Mouse (Mus musculus) stomach, embryonic 16.5 days (tissue): ENCODE data around the gene Lysmd2. TPM values are rescaled to one million over a fixed set of nuclear protein-coding genes. Genes with fewer than 3 reads are reported as not detected.
"Not testable (repeated sequence)": the region's sequence is repeated elsewhere in the genome, so short reads cannot be mapped to it uniquely, and the experiment has no call there.

Experiments used
- ATAC-seq: fragments of 200-750 bp; cut with Nextera tagmentation; 2 replicates; pipeline ENCODE4 v1.8.0; 2017; ENCODE audit warnings: moderate number of reproducible peaks, moderate TSS enrichment; ENCODE audit not compliant: insufficient read depth, low FRiP score
- H3K27ac ChIP-seq: fragments of 300-500 bp; sonication (generic); 2 replicates; pipeline ENCODE4 v1.5.1; 2014; ENCODE audit warnings: low read length
- H3K27me3 ChIP-seq: fragments of 300-500 bp; sonication (generic); 2 replicates; pipeline ENCODE4 v1.6.1; 2014; ENCODE audit warnings: low read length, control low read depth, mixed read lengths; ENCODE audit not compliant: control insufficient read depth, insufficient read depth
- H3K36me3 ChIP-seq: fragments of 300-500 bp; sonication (generic); 2 replicates; pipeline ENCODE4 v1.6.1; 2014; ENCODE audit warnings: low read length; ENCODE audit not compliant: control insufficient read depth, insufficient read depth
- H3K4me1 ChIP-seq: fragments of 300-500 bp; sonication (generic); 2 replicates; pipeline ENCODE4 v1.6.1; 2014; ENCODE audit warnings: low read length, control low read depth, mixed read lengths; ENCODE audit not compliant: control insufficient read depth, insufficient read depth
- H3K4me2 ChIP-seq: fragments of 300-500 bp; sonication (generic); 2 replicates; pipeline ENCODE4 v1.6.1; 2014; ENCODE audit warnings: low read depth, low read length, mixed read lengths
- H3K4me3 ChIP-seq: fragments of 300-500 bp; sonication (generic); replicated peaks from 2 replicates; pipeline ENCODE4 v1.5.1; 2014; ENCODE audit warnings: mild to moderate bottlenecking, low read length
- H3K9ac ChIP-seq: fragments of 300-500 bp; sonication (generic); 2 replicates; pipeline ENCODE4 v1.6.1; 2014; ENCODE audit warnings: low read length
- H3K9me3 ChIP-seq: fragments of 300-500 bp; sonication (generic); replicated peaks from 2 replicates; pipeline ENCODE4 v1.6.1; 2016; ENCODE audit warnings: low read length, control low read depth; ENCODE audit not compliant: control insufficient read depth
- WGBS: fragments of 180-500 bp; shearing (Covaris S2); extraction: QIAGEN DNeasy Blood & Tissue Kit; methylation state at CpG from one replicate; pipeline ENCODE4 v1.1.7; 2014; 5-methylcytosine and 5-hydroxymethylcytosine counted together
- polyA plus RNA-seq: library from polyadenylated mRNA; unstranded; fragments of >200 nt; fragmentation: Nextera tagmentation; extraction: Ambion mirVana; gene quantifications from 2 replicates; pipeline ENCODE4 v1.2.1, GENCODE M21; 2015

The Lysmd2 gene
- polyA plus RNA-seq, 1 experiment from 2014 or later: 25.9 TPM

GRCm38 (mm10) chr9:75645405-75645804 lies 19.9 kb downstream of the Lysmd2 start:
- Histone ChIP-seq H3K9ac (no peak overlapping the region), H3K27me3 (no peaks in the 10 kb centered on the region), H3K4me2 (no peak overlapping the region), H3K4me1 (no peaks in the 10 kb centered on the region), H3K4me3 (no peak overlapping the region), H3K9me3 (no peaks in the 10 kb centered on the region), H3K27ac (no peak overlapping the region), H3K36me3 (no peaks in the 10 kb centered on the region)
- ATAC-seq: no peak
- 26% methylated on average over 3 of the region's 3 CpGs for WGBS

GRCm38 (mm10) chr9:75653981-75654911 lies 28.7 kb downstream of the Lysmd2 start:
- no peak overlapping the region for H3K4me3 ChIP-seq
- 20% methylated on average over 12 of the region's 12 CpGs for WGBS
- no peaks in the 10 kb centered on the region for H3K27me3 ChIP-seq
- peaks cover 4% of the 10 kb centered on the region; the same call in 1 of the 2 replicates for H3K4me1 ChIP-seq
- H3K9ac ChIP-seq: no peak overlapping the region
- H3K9me3 ChIP-seq: no peaks in the 10 kb centered on the region
- H3K4me2 ChIP-seq: no peak overlapping the region
- peak; percentile 47; the same call in 1 of the 2 replicates for ATAC-seq
- no peaks in the 10 kb centered on the region for H3K36me3 ChIP-seq
- peak overlapping the region; percentile 26; the same call in 1 of the 2 replicates for H3K27ac ChIP-seq

DNA sequence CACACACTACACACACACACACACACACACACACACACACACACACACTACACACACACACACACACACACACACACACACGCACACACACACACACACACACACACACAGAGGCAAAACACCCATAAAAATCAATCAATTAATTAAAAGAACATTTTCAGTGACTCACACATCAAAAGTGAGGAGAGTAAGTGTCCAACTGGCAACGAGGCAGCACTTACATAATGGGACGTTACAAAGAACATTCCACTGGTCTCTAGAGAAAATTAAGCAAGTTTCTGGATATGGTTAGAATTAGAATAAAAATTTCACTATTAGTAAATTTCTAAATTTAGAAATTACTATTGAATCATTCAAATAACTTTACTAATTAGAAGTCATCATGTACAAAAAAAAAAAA lies 30.9 kb downstream of the Lysmd2 start:
- H3K9me3 ChIP-seq, H3K4me1 ChIP-seq, H3K4me3 ChIP-seq, H3K4me2 ChIP-seq, H3K36me3 ChIP-seq, H3K9ac ChIP-seq, ATAC-seq, H3K27me3 ChIP-seq, H3K27ac ChIP-seq: not testable (repeated sequence)
- 76% methylated on average over 3 of the region's 3 CpGs for WGBS

DNA sequence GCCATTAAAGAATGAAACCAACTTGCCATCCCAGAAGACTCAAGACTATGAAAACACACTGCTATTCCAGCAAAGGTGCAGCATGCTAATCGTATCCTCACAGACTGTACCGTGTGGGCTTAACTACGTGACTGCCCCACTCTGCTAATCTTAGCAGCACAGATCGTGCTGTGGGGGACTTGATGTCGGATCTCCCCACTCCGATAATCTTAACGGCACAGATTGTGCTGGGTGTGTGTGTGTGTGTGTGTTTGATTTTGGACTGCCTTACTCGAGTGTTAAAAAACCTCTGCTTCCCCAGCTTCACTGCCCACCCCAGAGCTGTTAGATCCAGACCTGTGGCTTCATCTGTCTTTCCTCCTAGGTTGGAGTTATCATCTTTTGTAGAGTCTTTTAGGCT lies 35.4 kb downstream of the Lysmd2 start:
- H3K4me1 ChIP-seq: no peaks in the 10 kb centered on the region
- no peak overlapping the region for H3K9ac ChIP-seq
- WGBS: 88% methylated on average over 8 of the region's 8 CpGs
- H3K27ac ChIP-seq: no peak overlapping the region
- no peaks in the 10 kb centered on the region for H3K9me3 ChIP-seq
- H3K4me3 ChIP-seq: no peak overlapping the region
- no peak for ATAC-seq
- no peaks in the 10 kb centered on the region for H3K36me3 ChIP-seq
- no peaks in the 10 kb centered on the region for H3K27me3 ChIP-seq
- H3K4me2 ChIP-seq: no peak overlapping the region

DNA sequence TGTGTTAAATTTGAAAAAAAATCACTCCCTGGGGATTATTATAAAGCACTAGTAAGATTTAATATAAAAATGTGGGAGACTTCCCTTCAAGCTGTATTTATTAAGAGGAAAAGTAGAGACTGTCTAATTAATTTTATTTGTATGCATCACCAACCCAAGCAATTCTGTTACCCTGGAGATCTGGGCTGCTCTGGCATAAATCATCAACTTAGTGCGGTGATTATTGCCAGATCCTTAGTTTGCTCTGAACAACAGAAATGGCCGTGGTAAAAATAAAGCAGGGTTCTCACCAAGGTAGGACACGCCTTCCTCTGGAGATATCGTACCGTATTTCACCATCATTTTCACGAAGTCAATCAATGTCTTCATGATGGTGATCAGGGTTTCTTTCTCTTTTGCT lies 39.8 kb downstream of the Lysmd2 start:
- no peaks in the 10 kb centered on the region for H3K36me3 ChIP-seq
- no peak overlapping the region for H3K9ac ChIP-seq
- no peak overlapping the region for H3K4me3 ChIP-seq
- ATAC-seq: no peak
- no peak overlapping the region for H3K4me2 ChIP-seq
- H3K27ac ChIP-seq: no peak overlapping the region
- H3K4me1 ChIP-seq: no peaks in the 10 kb centered on the region
- H3K27me3 ChIP-seq: no peaks in the 10 kb centered on the region
- WGBS: 78% methylated on average over 6 of the region's 6 CpGs
- H3K9me3 ChIP-seq: no peaks in the 10 kb centered on the region

DNA sequence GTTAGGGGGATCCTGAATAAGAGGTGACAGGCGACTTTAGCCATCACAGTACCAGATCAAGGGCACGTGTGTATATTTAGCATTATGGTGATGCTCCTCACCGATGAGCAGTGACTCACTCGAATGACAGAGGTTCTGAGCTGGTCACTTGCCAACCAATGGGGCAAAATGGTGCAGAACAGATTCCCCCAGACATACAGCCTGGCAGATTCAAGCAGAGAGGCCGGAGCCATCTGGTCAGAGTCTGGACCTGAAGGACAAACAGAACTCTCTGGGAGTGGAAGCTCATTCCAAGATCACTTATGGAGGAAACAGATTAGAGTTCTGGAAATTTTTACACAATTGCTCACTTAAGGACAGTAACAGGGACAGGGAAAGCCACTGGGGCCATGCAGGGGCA lies 41.1 kb downstream of the Lysmd2 start:
- H3K36me3 ChIP-seq: no peaks in the 10 kb centered on the region
- 58% methylated on average over 5 of the region's 5 CpGs for WGBS
- no peaks in the 10 kb centered on the region for H3K9me3 ChIP-seq
- peak; percentile 21; the same call in 1 of the 2 replicates for ATAC-seq
- H3K4me1 ChIP-seq: no peaks in the 10 kb centered on the region
- H3K27me3 ChIP-seq: no peaks in the 10 kb centered on the region
- H3K27ac ChIP-seq: peak overlapping the region; percentile 5; the same call in 1 of the 2 replicates
- no peak overlapping the region for H3K4me3 ChIP-seq
- no peak overlapping the region for H3K4me2 ChIP-seq
- H3K9ac ChIP-seq: no peak overlapping the region

- no peak overlapping the region for H3K9ac ChIP-seq
- no peak overlapping the region for H3K4me3 ChIP-seq
- H3K4me1 ChIP-seq: no peaks in the 10 kb centered on the region
- 67% methylated on average over 6 of the region's 6 CpGs for WGBS
- no peaks in the 10 kb centered on the region for H3K36me3 ChIP-seq
- H3K4me2 ChIP-seq: no peak overlapping the region
- H3K27ac ChIP-seq: no peak overlapping the region
- no peaks in the 10 kb centered on the region for H3K27me3 ChIP-seq
- H3K9me3 ChIP-seq: no peaks in the 10 kb centered on the region
- ATAC-seq: no peak
These were observed 47.2 kb downstream of the Lysmd2 start for GRCm38 (mm10) chr9:75672769-75673168.

- Histone ChIP-seq H3K27me3 (no peaks in the 10 kb centered on the region), H3K4me1 (no peaks in the 10 kb centered on the region), H3K4me3 (no peak overlapping the region), H3K27ac (no peak overlapping the region), H3K4me2 (no peak overlapping the region), H3K9ac (no peak overlapping the region), H3K36me3 (no peaks in the 10 kb centered on the region), H3K9me3 (no peaks in the 10 kb centered on the region)
- ATAC-seq: no peak
- 77% methylated on average over 7 of the region's 7 CpGs for WGBS
These were observed 50.7 kb downstream of the Lysmd2 start for GRCm38 (mm10) chr9:75676226-75676625.

GRCm38 (mm10) chr9:75678341-75678740 lies 52.8 kb downstream of the Lysmd2 start:
- H3K9ac ChIP-seq: no peak overlapping the region
- ATAC-seq: no peak
- H3K9me3 ChIP-seq: no peaks in the 10 kb centered on the region
- no peak overlapping the region for H3K27ac ChIP-seq
- H3K36me3 ChIP-seq: no peaks in the 10 kb centered on the region
- no peak overlapping the region for H3K4me3 ChIP-seq
- no peaks in the 10 kb centered on the region for H3K27me3 ChIP-seq
- WGBS: 81% methylated on average over 7 of the region's 7 CpGs
- H3K4me1 ChIP-seq: no peaks in the 10 kb centered on the region
- no peak overlapping the region for H3K4me2 ChIP-seq
